Mouse (Mus musculus): Measurements from ENCODE around the gene Crygd.

Gene Crygd

GRCm38 (mm10) chr1:65043433-65043832, 19.8 kb downstream of the Crygd start:
- no peak for DNase-seq (ENCODE audit: low spot score in 2 of 2)

- no peak for DNase-seq (ENCODE audit: low spot score in 2 of 2)
Measured at GRCm38 (mm10) chr1:65041837-65042236, 21.4 kb downstream of the Crygd start.

- DNase-seq (ENCODE audit: low spot score in 2 of 2), result no peak
Measured at GRCm38 (mm10) chr1:65040806-65041205, 22.4 kb downstream of the Crygd start.

DNA sequence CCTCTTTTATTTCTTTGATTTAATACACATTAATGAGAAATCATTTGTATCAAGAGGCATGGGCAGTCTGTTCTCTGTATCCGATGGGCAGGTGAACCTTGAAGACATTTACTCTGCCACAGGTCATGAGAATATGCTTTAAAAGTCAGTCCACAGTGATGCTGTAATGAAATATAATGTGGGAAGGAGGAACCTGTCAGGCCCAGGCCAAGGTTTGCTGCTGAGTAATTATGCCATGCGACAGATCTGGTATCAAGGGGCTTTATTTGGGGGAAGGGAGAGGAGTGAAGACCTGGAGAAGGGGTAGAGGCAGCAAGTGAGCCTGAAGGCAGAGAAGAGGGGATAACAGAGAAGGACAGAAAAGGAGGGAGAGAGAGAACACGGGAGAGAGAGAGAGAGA, 23.6 kb downstream of the Crygd start:
- no peak for DNase-seq (ENCODE audit: low spot score in 2 of 2)

GRCm38 (mm10) chr1:65037542-65037941, 25.7 kb downstream of the Crygd start:
- DNase-seq (ENCODE audit: low spot score in 2 of 2), result no peak

- DNase-seq (ENCODE audit: low spot score in 2 of 2), result no peak
Measured at GRCm38 (mm10) chr1:65035513-65035912, 27.7 kb downstream of the Crygd start.

GRCm38 (mm10) chr1:65032641-65033040, 30.6 kb downstream of the Crygd start, which contains the start of gene Akr1cl:
Akr1cl (minus strand) TSS chr1:65032759.
- no peak for DNase-seq (ENCODE audit: low spot score in 2 of 2)

GRCm38 (mm10) chr1:65028206-65028605, 35.0 kb downstream of the Crygd start:
- no peak for DNase-seq (ENCODE audit: low spot score in 2 of 2)

DNA sequence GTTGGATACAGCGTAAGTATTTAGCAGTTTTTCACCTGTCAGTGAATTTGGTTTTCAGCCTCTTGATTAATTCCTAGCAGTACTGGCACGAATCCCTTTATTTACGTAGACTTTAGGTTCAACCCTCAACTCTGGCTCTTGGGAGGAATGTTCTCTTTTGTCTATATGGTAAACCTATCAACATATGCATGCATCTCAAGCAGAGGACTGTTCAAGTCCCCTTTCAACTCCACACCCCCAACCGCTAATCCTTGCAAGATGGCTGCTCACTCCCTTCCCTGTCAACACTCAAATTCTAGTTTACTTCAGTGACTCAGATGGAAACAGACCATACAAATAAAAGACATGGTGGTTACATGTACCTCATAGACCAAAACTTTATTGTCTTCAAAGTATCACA, 50.5 kb downstream of the Crygd start:
- no peak for DNase-seq (ENCODE audit: low spot score in 2 of 2)
